Comparison of ENCODE assay signal across 1 mouse cellular context in genomic region chr2:13785992-13786391, GRCm38 (mm10). TPM values are rescaled to one million over a fixed set of nuclear protein-coding genes. Genes with fewer than 3 reads are reported as not detected.
"Had no signal": no experiment of that assay in that cellular context is flagged by ENCODE, and none has a peak within 500 bp of the region (broad histone marks: within the 10 kb centered on the region; RNA-seq: fewer than 3 reads in every experiment).

No protein-coding gene starts in this region.

RNA-seq across cellular contexts. Expression of gene St8sia6, which starts 7.9 kb away (rescaled TPM):
- polyA plus RNA-seq: liver, embryonic 15.5 days had no signal
